Mouse (Mus musculus) intestine, embryonic 14.5 days (tissue): ENCODE data around the gene Tbcd. TPM values are rescaled to one million over a fixed set of nuclear protein-coding genes. Genes with fewer than 3 reads are reported as not detected.

Experiments used
- ATAC-seq: fragments of 200-750 bp; cut with Nextera tagmentation; replicated peaks from 2 replicates; pipeline ENCODE4 v1.8.0; 2017; ENCODE audit warnings: low read depth, moderate number of reproducible peaks, moderate TSS enrichment, moderate library complexity; ENCODE audit not compliant: low FRiP score, low TSS enrichment
- DNase-seq: peaks from one replicate; pipeline ENCODE4 v3.0.0-alpha.2; 2018; ENCODE audit warnings: low spot score
- H3K27ac ChIP-seq: fragments of 300-500 bp; sonication (generic); 2 replicates; pipeline ENCODE4 v1.5.1; 2014; ENCODE audit warnings: low read depth, mild to moderate bottlenecking, control low read depth
- H3K27me3 ChIP-seq: fragments of 300-500 bp; sonication (generic); replicated peaks from 2 replicates; pipeline ENCODE4 v1.6.1; 2014; ENCODE audit warnings: low read length, control low read depth; ENCODE audit not compliant: control insufficient read depth, insufficient read depth
- H3K36me3 ChIP-seq: fragments of 300-500 bp; sonication (generic); 2 replicates; pipeline ENCODE4 v1.6.1; 2014; ENCODE audit warnings: low read length, control low read depth; ENCODE audit not compliant: control insufficient read depth, insufficient read depth
- H3K4me1 ChIP-seq: fragments of 300-500 bp; sonication (generic); replicated peaks from 2 replicates; pipeline ENCODE4 v1.6.1; 2014; ENCODE audit warnings: low read length, control low read depth, mixed read lengths; ENCODE audit not compliant: control insufficient read depth, insufficient read depth
- H3K4me2 ChIP-seq: fragments of 300-500 bp; sonication (generic); 2 replicates; pipeline ENCODE4 v1.6.1; 2014; ENCODE audit warnings: low read length
- H3K4me3 ChIP-seq: fragments of 300-500 bp; sonication (generic); 2 replicates; pipeline ENCODE4 v1.5.1; 2014; ENCODE audit warnings: low read depth, low read length, control low read depth, mixed read lengths
- H3K9ac ChIP-seq: fragments of 300-500 bp; sonication (generic); 2 replicates; pipeline ENCODE4 v1.6.1; 2014; ENCODE audit warnings: mild to moderate bottlenecking, low read length
- H3K9me3 ChIP-seq: fragments of 300-500 bp; sonication (generic); 2 replicates; pipeline ENCODE4 v1.6.1; 2016; ENCODE audit warnings: low read length, control low read depth; ENCODE audit not compliant: control insufficient read depth
- WGBS: fragments of 180-500 bp; shearing (Covaris S2); extraction: QIAGEN DNeasy Blood & Tissue Kit; methylation state at CpG from one replicate; pipeline ENCODE4 v1.1.7; 2014; 5-methylcytosine and 5-hydroxymethylcytosine counted together
- polyA plus RNA-seq: library from polyadenylated mRNA; unstranded; fragments of >200 nt; fragmentation: Nextera tagmentation; extraction: Ambion mirVana; gene quantifications from 2 replicates; pipeline ENCODE4 v1.2.1, GENCODE M21; 2014

The Tbcd gene
- polyA plus RNA-seq, 1 experiment from 2014 or later = 41.7 TPM

- H3K27ac ChIP-seq = no peak overlapping the region
- ATAC-seq = peak; percentile 65
Measured at GRCm38 (mm10) chr11:121421553-121422173, 30.1 kb upstream of the Tbcd start.

DNA sequence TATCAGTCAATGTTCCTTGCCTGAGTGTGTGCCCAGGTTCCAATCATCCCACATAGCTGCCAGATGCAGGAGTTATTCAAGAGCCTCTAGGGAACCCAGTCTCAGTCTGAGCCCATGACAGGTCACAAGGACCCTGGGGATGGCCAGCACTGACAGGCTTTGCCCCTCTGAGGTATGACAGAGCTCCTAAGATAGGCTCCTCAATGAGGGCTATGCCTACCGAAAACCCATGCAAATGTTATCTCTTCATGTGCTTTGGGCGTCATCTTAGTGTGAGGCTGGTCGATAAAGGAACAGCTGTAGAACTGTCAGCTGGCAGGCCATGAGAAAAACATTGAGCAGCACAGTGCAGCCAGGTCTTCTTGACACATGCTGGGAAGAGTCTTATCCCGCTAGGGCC lies 18.4 kb upstream of the Tbcd start:
- no peak overlapping the region for H3K4me3 ChIP-seq
- 0 out of 2 replicates have a peak, but pooled peaks cover 7% of the 10 kb centered on the region for H3K36me3 ChIP-seq
- ATAC-seq = no peak
- no peak overlapping the region for H3K27ac ChIP-seq
- no peak overlapping the region for H3K4me2 ChIP-seq
- no peaks in the 10 kb centered on the region for H3K9me3 ChIP-seq
- no peaks in the 10 kb centered on the region for H3K27me3 ChIP-seq
- peaks cover 9% of the 10 kb centered on the region for H3K4me1 ChIP-seq
- no peak for DNase-seq
- H3K9ac ChIP-seq = no peak overlapping the region
- WGBS = 79% methylated on average over 4 of the region's 4 CpGs

More at GRCm38 (mm10) chr11:121421553-121422173, 30.1 kb upstream of the Tbcd start:
- Histone ChIP-seq H3K4me2 (peak overlapping the region; percentile 85), H3K36me3 (0 out of 2 replicates have a peak, but pooled peaks cover 4% of the 10 kb centered on the region), H3K4me1 (peaks cover 11% of the 10 kb centered on the region), H3K27me3 (no peaks in the 10 kb centered on the region), H3K9me3 (no peaks in the 10 kb centered on the region), H3K9ac (peak overlapping the region; percentile 49), H3K4me3 (peak overlapping the region; percentile 65)
- DNase-seq = no peak
- whole genome bisulfite sequencing = under 1% methylated on average over 28 of the region's 28 CpGs

GRCm38 (mm10) chr11:121434156-121435155 lies 17.3 kb upstream of the Tbcd start, which contains the start of gene Fn3k:
Gene Fn3k, plus strand, starts transcription at chr11:121434913.
- Histone ChIP-seq H3K4me2 (peak within 1 kb of the TSS; percentile 68), H3K4me1 (peaks cover 9% of the 10 kb centered on the region), H3K4me3 (peak within 1 kb of the TSS; percentile 40), H3K27ac (no peak within 1 kb of the TSS), H3K9me3 (no peaks in the 10 kb centered on the region), H3K27me3 (no peaks in the 10 kb centered on the region), H3K36me3 (0 out of 2 replicates have a peak, but pooled peaks cover 7% of the 10 kb centered on the region), H3K9ac (peak within 1 kb of the TSS; percentile 31)
- DNase-seq = peak; percentile 82
- ATAC-seq = peak; percentile 81
- 5% methylated on average over 30 of the region's 30 CpGs for WGBS

DNA sequence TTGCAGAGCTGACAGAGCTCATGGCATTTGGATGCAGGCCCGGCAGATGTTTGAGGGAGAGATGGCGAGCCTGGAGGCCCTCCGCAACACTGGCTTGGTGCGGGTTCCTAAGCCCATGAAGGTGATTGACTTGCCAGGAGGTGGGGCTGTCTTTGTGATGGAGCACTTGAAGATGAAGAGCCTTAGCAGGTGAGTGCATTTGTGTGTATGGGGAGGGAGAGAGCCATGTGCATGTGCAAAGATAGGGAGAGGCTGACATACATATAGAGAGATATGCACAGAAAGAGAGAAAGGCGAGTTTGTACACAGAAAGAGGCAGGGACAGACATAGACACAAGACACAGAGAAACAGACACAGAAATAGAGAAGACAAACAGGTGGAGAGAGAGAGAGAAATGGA lies 14.5 kb upstream of the Tbcd start:
- H3K9me3 ChIP-seq = no peaks in the 10 kb centered on the region
- H3K27me3 ChIP-seq = no peaks in the 10 kb centered on the region
- no peak overlapping the region for H3K4me2 ChIP-seq
- peaks cover 9% of the 10 kb centered on the region for H3K4me1 ChIP-seq
- H3K9ac ChIP-seq = no peak overlapping the region
- no peak overlapping the region for H3K27ac ChIP-seq
- no peak overlapping the region for H3K4me3 ChIP-seq
- DNase-seq (no peak), ATAC-seq (no peak)
- H3K36me3 ChIP-seq = no peaks in the 10 kb centered on the region
- 76% methylated on average over 5 of the region's 5 CpGs for WGBS

DNA sequence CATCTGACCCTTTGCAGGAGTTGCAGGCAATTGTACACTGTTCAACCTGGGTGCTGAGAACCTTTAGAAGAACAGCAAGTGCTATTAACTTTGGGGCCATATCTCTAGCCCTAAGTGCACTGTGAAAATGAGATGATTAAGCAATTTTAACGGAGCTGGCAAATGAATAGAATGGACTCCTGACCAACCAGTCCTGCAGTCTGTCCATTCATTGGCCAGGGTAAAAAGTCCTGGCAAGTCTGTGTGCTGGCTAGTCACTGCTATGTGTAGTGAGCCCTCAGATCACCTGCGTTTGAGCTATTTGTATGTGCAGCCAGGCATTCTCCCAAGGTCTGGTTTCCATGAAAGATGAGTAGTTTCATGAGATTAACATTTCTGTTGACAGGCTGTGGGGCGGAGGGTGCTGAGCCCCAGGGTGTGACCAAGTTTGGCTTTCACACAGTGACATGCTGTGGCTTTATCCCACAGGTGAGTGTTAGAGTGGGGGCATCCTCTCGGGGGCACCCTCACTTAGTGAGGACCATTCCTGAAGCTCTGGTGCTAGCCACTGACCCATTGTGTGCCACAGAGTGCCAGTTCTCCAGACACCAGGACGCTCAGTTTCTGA lies 12.0 kb upstream of the Tbcd start:
- Histone ChIP-seq H3K9me3 (no peaks in the 10 kb centered on the region), H3K4me3 (no peak overlapping the region), H3K9ac (no peak overlapping the region), H3K36me3 (no peaks in the 10 kb centered on the region), H3K27me3 (no peaks in the 10 kb centered on the region), H3K4me2 (no peak overlapping the region), H3K27ac (no peak overlapping the region), H3K4me1 (no peaks in the 10 kb centered on the region)
- DNase-seq = no peak
- 69% methylated on average over 5 of the region's 5 CpGs for WGBS
- ATAC-seq = no peak

DNA sequence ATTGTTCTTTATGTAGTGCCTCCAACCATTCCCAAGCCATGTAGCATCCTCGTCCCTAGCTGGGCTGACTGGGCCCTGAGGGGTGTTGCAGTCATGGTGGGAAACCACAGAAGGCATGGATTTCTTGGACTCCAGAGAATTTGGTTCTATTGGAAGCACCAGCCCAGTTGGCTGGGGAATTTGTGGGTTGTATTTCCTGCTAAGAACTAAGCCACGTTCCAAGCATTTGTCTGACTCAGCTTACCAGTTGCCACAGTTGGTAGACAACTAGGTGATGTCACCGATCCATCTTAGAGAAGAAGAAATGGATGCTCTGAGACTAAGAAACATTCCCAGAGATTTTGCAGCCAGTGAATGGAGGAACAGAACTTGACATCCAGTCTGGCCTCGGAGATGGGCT lies 10.1 kb upstream of the Tbcd start:
- H3K9me3 ChIP-seq = no peaks in the 10 kb centered on the region
- DNase-seq (no peak), ATAC-seq (no peak)
- WGBS = 87% methylated on average over 4 of the region's 4 CpGs
- H3K27ac ChIP-seq = no peak overlapping the region
- H3K9ac ChIP-seq = no peak overlapping the region
- no peak overlapping the region for H3K4me2 ChIP-seq
- no peaks in the 10 kb centered on the region for H3K27me3 ChIP-seq
- no peak overlapping the region for H3K4me3 ChIP-seq
- H3K36me3 ChIP-seq = no peaks in the 10 kb centered on the region
- no peaks in the 10 kb centered on the region for H3K4me1 ChIP-seq

DNA sequence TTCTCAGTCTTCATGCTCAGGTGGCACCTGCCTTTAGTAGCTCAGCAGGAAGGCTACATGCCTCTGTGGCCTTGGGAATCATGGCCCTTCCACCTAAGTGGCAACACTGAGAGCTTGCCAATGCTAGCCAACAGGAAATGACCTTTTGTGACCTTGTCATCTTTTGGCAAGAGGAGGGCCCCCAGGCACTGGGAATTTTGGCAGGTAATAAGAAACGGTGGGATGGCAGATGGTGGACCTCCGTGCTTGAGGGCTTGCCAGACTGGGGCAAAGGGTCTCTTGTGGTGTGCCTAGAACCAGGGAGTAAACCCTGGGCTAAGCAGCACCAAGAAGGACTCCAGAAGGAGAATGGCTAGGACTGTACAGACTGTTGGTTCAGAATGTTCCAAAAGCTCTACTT lies 9.7 kb upstream of the Tbcd start:
- Histone ChIP-seq H3K9ac (no peak overlapping the region), H3K4me1 (no peaks in the 10 kb centered on the region), H3K27me3 (no peaks in the 10 kb centered on the region), H3K4me2 (no peak overlapping the region), H3K27ac (no peak overlapping the region), H3K4me3 (no peak overlapping the region), H3K9me3 (no peaks in the 10 kb centered on the region), H3K36me3 (no peaks in the 10 kb centered on the region)
- ATAC-seq (no peak), DNase-seq (no peak)
- WGBS = 41% methylated on average over 2 of the region's 2 CpGs

DNA sequence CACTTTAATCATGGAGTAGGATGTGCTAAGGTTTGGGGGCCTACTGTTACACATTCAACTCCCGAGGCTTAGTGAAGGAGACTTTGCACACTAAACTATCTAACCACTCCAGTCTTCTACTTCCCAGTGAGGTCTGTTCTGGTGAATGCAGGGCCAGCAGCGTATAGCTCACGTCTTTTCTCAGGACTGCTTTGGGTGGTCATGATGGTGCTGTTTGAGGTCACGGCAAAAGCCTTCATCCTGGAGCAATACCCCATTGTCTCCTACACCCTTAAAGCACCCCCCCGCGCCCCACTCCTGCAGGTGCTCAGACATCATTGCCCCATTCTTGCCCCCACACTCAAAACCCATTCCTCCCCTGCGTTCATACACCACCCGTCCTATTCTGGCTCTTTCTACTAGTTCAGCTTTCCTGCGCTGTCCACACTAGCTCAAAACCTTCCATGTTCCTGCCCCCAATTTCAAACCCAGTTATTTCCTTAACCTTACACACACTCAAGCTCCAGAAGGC lies 478 bp upstream of the Tbcd start:
- peak overlapping the region; percentile 83 for H3K4me2 ChIP-seq
- no peaks in the 10 kb centered on the region for H3K27me3 ChIP-seq
- DNase-seq = no peak
- peaks cover 5% of the 10 kb centered on the region; the same call in 1 of the 2 replicates for H3K36me3 ChIP-seq
- peaks cover 11% of the 10 kb centered on the region for H3K4me1 ChIP-seq
- no peak; the same call in 1 of the 2 replicates for ATAC-seq
- H3K9ac ChIP-seq = peak overlapping the region; percentile 67
- H3K4me3 ChIP-seq = peak overlapping the region; percentile 88
- H3K27ac ChIP-seq = no peak overlapping the region
- WGBS = 21% methylated on average over 9 of the region's 9 CpGs
- no peaks in the 10 kb centered on the region for H3K9me3 ChIP-seq
